Mouse (Mus musculus) retina, adult 2 months (tissue): ENCODE measurements at regions not wholly inside any gene's neighbourhood (a gene's known extent, or its start where the extent isn't known, plus 50 kb on each side); places are given as distances from the start of the nearest gene placed in this dataset.

Experiments
- DNase-seq: peaks from one replicate; pipeline ENCODE4 v3.0.0-alpha.2; 2012; ENCODE audit warnings: low read depth, low spot score

DNA sequence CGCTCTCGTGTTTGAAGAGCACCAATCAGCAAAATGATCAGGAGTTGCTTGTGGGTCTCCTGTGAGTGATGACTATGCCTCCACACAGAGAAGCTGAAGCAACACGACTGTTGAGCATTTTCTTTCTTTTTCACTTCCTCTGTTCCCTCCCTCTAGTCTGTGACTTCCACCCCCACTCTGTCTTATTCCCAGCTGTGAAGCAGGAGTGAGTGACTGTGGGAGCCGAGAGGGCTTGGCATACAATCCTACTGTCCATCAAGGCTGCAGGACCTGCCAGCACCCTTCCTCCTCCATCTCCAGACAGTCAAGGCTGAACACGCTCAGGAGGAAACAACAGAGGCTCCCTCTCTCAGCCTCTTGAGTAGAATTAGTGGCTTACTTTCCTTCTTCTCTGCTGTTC is 401.3 kb downstream of the Plcl1 start:
- no peak for DNase-seq

DNA sequence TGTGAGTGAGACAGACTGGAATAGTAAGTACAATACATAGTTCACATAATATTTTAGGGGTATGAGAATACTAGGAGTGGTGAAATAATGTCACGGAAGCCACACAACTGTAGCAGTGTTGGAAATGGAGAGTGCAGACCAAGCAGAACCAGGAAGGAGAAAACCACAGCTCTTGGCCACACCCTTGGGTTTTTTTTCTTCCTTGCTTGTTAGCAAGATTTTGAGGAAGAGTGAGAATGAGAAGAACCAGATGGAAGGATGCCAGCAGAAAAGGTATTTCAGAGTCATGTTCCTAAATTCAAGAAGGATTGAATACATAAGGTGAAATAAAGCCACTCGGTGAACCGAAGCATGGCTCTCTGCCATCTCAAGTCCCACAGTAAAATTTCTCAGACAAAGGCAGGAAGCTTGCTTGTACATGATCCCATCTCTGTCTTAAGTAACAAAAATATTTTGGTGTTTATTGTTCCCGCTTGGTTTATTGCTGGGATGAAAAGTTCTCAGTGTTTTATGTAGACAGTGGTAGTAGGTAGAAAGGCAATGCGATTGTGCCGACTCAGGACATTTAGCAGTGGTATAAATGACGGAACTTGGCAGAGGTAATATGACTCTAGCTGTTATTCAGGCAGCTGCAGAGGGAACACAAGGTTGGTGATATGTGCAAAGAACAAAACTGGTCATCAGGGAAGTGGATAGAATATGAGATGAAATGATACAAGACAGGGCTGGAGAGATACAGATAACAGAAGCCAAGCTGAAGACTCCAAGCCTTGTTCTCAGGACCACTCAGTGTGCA is 403.2 kb downstream of the Plcl1 start:
- no peak for DNase-seq

DNA sequence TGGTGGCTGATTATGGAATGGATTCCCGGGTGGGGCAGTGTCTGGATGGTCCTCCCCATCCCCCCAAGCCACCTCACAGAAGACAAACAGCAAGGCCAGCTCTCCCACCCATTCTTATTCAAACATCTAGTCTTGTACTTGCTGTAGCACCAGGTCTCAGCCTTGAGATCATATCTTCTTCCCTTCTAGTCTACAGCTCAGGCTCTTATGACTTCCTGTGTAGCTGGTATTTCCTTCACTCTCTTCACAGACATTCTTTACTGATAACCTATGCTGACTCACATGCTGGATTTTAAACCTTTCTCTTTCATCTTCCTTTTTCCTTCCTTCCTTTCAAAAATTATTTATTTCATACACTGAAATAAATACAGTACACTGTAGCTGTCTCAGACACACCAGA is 406.8 kb downstream of the Plcl1 start:
- no peak for DNase-seq

DNA sequence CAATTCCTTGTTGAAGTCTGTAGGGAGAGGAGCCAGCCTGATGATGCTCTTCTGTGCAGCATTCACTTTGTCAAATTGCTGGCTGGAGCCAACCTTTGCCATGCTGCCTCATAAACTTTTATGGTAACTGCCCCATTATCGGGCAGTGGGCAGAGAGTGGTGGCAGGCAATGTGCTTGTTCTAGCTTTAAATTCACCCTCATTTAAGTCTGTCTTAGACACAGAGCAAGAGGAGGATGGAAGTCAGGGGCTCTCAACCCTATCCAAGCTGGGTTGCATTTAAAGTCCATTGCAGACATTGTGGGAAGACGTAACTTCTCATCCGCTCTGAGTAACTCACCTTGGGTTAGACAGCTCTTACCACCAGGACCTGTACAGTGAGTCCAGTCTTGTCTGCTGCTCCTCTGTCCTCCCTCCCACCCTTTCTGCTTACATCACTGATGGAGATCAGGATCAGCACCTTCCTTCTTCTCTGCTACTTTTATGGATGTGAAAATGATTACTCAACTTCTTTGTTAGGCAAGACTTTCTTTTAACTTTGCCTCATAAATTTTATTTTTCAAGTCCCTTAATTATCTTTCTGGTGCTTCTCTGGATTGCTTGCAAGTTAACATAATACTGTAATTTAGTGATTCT is 415.3 kb downstream of the Plcl1 start:
- no peak for DNase-seq

DNA sequence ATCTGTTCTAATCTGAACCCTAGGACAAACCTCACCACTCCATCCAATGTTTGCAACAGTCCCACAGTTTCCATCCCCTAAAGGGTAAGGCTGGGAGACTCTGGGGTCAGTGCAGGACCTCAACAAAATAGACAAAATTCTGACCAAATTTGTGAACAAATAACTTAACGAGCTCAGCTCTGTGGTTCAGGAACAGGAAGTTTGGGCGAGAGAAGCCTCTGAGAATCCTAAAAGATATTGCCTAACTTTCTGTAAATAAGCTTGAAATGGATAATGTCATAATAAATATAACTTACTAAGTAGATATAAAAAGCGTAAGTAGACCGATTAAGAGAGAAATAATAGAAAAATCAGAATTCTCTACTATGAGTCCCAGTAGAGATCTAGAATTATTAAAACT is 416.9 kb downstream of the Plcl1 start:
- DNase-seq, result no peak

DNA sequence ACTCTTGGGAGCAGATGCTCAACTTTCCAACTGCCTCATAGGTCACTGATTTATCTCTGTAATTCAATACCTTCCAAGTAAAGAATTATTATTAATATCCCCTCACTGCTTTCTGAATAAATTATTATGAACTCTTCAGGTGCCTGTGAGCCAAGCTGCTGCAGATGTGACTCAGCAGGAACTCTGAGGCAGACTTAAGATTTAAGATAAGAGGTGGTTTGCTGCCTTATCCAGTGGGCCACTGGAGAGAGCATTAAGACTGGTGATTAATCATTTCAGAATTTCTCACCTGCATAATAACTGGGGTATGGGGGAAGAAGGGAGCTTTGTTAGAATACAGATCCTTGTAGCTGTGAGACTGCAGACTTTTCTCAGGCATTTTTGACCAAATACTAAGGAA is 421.5 kb downstream of the Plcl1 start:
- DNase-seq, result no peak

DNA sequence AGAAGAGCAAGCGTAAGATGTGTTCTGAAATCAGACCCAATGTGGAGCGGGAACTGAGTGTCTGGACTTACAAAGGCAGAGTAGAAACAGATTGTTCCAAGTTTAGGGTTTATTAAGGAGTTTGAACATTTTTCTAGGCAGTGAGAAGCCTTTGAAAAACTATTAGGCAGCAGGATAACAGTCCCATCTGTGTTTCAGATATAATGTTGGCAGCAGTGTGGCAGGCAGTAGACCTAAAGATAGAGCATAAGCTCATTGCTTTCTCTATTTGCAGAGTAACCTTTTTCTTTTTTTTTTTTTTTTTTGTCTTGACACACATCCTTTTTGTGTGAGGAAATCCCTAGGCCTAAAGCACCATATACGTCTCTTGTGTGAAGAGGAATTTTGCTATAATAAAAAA is 429.6 kb downstream of the Plcl1 start:
- no peak for DNase-seq

DNA sequence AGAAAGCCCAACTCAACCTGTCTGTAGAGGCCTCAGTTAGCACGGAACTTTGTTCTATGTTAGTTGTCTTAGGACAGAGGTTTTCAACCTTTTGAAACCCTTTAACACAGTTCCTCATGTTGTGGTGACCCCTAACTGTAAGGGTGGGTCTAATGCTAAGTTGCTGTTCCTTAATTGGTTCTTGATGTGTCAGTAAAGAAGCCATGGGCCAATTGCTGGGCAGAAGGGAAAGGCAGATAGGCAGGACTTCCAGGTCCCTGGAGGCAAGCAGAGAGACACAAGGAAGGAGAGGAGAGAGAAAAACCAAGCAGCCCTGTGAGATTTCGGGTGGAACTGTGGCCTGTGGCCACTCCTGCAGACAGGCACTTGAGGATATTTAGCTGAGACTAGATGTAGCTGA is 431.0 kb downstream of the Plcl1 start:
- DNase-seq, result no peak

DNA sequence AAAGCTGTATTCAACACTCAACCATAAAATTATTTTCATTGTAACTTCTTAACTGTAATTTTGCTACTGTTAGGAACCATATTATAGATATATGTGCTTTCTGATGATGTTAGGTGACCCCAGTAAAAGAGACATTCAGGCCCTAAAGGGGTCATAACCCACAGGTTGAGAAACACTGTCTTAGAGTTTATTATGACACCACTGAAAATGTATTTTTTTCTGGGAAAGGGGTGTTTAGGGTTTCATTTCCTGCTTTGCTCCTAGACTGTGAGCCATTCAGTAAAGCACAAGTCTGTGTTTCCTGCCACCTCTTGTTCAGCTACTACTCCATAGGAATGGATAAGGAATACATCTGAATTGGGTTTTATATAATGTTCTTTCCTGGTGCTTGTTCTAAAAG is 431.6 kb downstream of the Plcl1 start:
- no peak for DNase-seq

DNA sequence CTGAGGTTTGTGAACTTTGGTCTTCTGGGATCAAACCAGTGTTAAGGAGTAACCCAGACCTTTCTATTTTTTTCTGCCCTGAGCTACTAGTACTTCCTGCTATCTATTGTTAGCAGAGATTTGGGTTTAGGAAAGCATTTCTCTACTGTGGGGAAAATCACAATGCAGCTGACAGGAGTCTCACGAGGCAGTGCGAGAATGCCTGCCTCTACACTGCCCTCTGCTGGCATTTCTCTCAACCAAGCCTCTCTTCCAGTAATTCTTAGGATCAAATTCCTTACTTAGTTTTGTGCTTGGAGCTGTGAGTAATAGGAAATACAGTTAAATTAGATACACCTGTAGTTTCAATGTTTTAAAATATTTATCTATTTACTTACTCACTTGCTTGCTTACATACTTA is 432.4 kb downstream of the Plcl1 start:
- peak; percentile 38 for DNase-seq

DNA sequence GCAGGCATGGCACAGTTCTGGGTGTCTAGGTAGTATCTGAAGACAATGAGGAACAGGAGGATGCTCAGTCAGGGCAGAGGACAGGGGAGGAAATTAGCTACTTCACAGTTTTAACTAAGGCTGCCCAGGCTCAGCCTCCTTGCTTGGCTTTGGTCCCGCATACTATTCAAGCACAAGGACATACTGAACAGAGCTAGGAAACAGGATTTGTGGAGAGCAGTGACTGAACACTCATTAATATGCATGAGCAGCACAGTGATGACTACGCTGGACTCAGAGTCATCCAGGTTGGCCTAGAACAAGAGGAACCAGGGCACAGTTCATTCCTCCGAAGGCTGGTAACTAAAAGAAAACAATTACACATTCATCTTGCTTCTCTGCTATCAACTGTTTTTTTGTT is 443.1 kb downstream of the Plcl1 start:
- no peak for DNase-seq

DNA sequence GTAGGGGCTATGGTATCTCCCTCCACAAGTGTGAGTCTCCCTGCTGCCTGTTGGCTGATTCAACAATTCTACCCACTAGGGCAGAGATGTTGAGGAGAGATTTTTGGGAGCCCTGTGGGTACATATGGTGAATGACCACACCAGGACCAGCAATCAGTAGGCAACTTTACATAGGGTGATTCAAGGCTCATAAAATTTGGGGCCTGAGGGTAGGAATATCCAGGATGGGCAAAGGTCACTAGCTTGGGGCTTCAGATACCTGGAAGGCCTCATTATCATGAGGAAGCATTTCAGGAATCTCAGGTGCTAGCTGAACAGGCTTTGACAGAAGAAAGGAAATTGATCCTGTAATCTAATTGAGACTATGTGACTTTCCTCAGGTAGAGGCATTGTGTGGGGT is 446.6 kb downstream of the Plcl1 start:
- DNase-seq, result no peak

DNA sequence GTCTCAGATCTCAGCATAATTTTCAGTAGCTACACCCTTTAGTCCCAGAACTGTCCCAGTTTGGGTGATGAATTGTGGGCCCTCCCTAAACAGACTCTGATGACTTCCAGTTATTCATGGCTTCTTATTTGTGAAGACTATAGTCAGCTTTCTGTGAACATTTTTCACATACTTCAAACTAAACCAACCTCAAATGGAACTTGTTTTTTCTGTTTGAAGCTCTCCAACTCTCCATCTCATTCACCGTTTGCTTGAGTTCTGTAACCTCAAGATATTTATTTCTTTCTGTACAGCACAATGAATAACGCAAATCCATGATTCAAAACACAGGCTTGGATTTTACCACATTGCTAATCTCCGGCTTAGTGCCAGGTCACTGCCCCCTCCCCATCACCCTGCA is 453.4 kb downstream of the Plcl1 start:
- no peak for DNase-seq

DNA sequence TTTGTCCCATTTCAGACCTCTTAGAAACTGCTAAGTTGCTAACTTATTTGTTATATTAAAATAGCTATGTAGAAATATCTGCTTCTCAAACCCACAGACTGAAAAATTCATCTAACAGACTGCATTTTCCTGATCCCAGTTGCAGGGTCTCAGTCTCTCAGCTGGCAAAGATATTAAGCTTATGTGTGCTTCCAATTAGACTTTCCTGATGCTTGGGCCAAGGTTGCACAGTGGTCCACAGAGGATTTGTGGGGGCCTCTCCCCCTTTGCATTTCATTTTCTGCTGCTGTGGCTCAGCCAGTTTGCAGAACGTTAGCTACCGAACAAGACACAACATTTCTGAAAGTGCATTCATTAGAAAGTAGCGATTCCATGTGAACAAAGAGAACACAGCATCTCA is 457.4 kb downstream of the Plcl1 start:
- no peak for DNase-seq

DNA sequence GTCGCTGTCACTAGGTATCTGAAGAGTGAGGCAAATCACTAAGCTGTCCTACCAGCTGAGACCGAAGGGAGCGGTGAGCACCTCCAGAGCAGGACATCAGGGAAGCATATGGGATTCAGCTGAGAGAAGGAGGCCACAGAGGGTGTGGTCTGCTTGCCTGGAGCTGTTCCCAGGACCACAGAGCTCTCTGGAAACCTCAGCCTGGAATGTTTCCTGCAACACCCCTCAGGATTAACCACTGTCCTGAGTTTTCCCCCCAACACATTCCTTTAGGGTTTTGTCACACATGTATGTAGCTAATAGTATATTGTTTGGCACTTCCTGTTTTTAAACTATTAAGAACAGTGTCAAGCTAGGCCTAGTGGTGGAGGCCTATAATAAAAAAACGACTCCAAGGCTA is 459.6 kb downstream of the Plcl1 start:
- DNase-seq, result no peak

DNA sequence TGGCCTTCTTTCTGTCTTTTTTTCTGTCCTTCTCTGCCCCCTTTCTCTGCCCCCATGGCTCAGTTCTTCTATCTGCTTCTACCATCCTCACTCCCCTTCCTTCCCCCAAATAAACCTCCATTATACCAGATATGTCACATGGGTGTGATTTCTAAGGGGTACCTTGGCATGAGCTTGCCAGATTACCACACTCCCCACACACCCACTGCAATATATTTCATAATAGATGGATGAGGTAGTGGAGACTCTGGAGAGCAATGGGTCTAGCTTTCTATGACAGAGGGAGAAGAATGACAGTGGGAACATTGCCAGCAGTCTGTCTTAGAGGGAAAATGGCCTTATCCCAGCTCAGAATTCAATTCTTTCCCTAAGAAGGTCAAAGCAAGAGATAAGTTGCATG is 461.0 kb downstream of the Plcl1 start:
- no peak for DNase-seq

DNA sequence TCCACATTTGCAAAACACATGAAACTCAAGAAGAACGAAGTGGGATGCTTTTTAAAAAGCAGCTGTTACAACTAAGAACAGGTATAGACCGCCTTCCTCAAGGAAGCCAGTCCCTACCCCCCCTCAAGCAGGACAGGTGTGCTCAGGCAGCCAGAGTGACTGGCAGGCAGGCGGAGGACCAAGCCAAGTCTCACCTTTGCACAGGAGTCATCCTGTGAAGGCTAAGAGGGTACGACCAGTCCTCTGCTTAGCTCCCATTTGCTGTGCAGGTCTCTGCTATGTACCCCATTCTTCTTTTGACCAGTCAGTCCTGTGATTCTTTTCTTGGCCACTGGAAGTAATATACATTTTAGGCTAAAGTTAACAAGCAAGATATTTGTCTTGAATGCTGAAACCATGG is 467.9 kb downstream of the Plcl1 start:
- no peak for DNase-seq

DNA sequence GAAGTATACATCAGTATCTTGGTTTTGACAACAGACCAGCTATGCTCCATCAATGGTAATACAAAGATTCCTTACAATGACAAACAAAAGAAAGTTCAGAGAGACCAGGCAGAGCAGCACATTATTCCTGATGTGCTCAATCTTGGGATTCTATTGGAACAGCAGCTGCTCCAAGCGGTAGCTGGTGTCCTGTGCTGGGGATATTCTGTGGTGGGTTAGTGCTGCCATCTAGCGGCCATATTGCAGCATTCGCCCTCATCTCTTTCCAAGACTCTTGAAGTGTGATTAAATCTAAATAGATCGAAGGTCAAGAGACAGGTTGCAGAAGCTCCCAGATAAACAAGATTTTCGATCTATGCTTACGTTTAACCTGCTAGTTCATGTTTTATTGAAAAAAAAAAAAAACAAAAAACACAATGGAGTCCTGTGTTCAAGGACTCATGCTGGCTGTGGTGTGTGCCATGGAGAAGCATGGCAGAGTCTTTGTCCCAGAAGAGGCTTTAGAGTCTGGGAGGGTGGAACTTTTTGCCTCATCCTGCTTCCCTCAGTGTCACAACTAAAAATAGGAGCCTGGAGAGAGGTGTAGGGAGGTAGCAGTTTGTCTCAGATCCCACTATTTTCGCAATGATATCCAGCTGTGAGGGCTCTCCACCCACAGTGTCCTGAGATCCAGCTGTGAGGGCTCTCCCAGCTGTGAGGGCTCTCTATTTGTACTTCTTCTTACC is 468.6 kb downstream of the Plcl1 start:
- DNase-seq, result peak; percentile 50

DNA sequence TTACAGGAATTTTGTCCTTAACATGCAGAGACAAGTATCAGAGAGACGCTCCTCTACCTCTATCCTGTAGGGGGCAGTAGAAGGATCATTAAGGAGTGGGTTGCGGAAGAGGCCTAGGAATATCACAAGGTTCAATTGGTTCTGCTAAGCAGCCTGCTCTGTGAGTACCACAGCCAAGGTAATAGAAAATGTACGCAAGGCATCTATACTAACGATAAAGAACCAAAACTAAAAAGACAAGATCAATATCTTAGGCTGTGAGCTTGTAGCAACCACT is 469.1 kb downstream of the Plcl1 start:
- DNase-seq, result no peak

DNA sequence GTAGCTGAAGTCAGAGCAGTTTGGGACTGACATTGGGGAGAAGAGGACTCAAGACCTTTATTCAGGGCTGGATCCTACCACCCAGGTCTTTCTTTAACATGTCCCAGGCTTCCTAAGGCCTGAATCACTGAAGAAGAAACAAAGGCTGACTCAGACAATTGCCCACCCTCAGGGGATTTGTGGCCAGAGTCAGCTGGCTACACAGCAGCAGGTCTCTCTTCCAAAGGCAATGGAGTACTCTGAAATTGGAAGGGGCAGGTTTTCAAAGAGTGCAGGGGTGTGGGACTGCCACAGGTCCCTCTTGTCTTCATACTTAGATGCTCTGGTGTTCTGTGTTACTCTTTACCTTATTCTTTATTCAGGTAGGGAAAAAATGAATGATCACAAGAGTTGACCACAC is 478.9 kb downstream of the Plcl1 start:
- DNase-seq, result no peak

DNA sequence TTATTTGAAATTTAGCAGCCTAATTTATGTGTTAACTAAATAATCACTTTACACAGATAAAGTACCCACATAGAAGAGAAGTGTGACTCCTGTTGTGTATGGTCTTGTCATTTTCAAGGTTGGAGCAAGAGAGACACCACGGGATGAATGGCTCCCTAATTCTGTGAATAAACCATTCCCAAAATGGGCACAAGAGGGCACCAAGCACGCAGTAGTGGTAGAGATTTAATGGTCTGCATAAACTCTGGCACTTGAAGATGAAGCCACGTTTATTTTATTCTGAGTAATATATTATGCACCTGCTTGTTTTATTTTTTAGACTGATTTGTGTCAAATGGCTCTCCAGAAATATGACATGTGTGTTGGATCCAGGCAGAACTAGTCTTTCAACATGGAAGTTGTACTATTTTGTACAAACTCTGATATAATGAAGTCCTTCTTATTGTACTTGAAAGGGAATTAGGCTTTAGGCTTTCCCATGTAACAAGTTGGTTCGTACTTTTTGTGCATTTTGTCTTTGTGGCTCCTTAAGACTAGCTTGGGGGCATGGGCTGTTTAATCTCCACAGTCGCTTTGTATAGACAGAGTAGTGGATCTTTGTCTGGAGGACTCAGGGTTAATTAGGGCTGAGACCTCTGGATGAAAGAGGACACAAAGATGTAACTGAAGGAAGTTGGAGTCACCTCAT is 480.8 kb downstream of the Plcl1 start:
- no peak for DNase-seq

DNA sequence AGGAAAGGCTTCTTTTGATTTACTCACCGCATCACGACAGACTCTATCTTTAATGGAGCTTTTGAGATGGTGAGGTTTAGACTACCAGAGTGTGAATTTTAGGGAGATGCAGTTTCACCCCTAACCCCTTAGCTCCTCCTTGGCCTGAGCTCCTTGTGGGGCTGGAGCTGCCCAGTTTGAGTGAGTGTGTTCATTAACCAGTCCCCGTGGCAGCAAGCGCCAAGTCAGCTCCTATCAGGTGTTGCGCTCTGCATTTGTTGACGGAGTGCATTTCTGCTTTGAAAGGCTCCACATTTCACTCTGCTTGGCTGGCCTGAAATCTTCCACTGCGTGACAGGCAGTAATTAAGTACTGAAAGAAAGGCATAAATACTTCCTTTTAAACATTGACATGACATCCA is 481.7 kb downstream of the Plcl1 start:
- DNase-seq, result no peak
